Mouse (Mus musculus) ES-E14 (cell line): ENCODE measurements around the gene Fut8. TPM values are rescaled to one million over a fixed set of nuclear protein-coding genes. Genes with fewer than 3 reads are reported as not detected.

Source experiments
- DNase-seq: peaks from one replicate; pipeline ENCODE4 v3.0.0-alpha.2; 2013; ENCODE audit warnings: low read depth, low spot score
- H3K27ac ChIP-seq: 2 replicates; pipeline ENCODE4 v1.5.1; 2012; ENCODE audit warnings: low read depth, mild to moderate bottlenecking, low read length, moderate library complexity, mixed read lengths; ENCODE audit not compliant: poor library complexity, insufficient read depth, severe bottlenecking
- H3K36me3 ChIP-seq: 2 replicates; pipeline ENCODE4 v1.6.1; 2012; ENCODE audit warnings: mild to moderate bottlenecking, low read length, moderate library complexity, mixed read lengths; ENCODE audit not compliant: control insufficient read depth, poor library complexity, insufficient read depth, severe bottlenecking
- H3K4me1 ChIP-seq, 2 experiments: fragments of 150-350 bp in 1 of 2; sonication (generic) in 1 of 2; 2 replicates each; pipeline ENCODE4 v1.6.1; 2012; ENCODE audit warnings: low read length in 2 of 2, mild to moderate bottlenecking in 1 of 2, mixed read lengths in 1 of 2; ENCODE audit not compliant: control insufficient read depth in 2 of 2, insufficient read depth in 2 of 2, poor library complexity in 1 of 2
- H3K4me3 ChIP-seq, 2 experiments: fragments of 150-350 bp in 1 of 2; sonication (generic) in 1 of 2; 2 replicates each; pipeline ENCODE4 v1.5.1; 2012; ENCODE audit warnings: low read length in 2 of 2, low read depth in 1 of 2, mild to moderate bottlenecking in 1 of 2, mixed read lengths in 1 of 2; ENCODE audit not compliant: insufficient read depth in 1 of 2, poor library complexity in 1 of 2, severe bottlenecking in 1 of 2
- H3K9ac ChIP-seq: 2 replicates; pipeline ENCODE4 v1.6.1; 2012; ENCODE audit warnings: low read depth, mild to moderate bottlenecking, low read length, mixed read lengths; ENCODE audit not compliant: poor library complexity, insufficient read depth, severe bottlenecking
- H3K9me3 ChIP-seq: fragments of 150-350 bp; sonication (generic); 2 replicates; pipeline ENCODE4 v1.6.1; 2012; ENCODE audit warnings: low read depth, mild to moderate bottlenecking, low read length; ENCODE audit not compliant: control insufficient read depth, insufficient read depth
- CHD2 ChIP-seq: IDR thresholded peaks from 2 replicates; pipeline ENCODE4 v1.6.1; 2014; ENCODE audit warnings: mild to moderate bottlenecking, low read depth, low read length, inconsistent platforms
- HCFC1 ChIP-seq: IDR thresholded peaks from 2 replicates; pipeline ENCODE4 v1.6.1; 2012; ENCODE audit warnings: low read length, inconsistent platforms, borderline replicate concordance; ENCODE audit not compliant: insufficient read depth
- MAFK ChIP-seq: IDR thresholded peaks from 2 replicates; pipeline ENCODE4 v1.6.1; 2014; ENCODE audit warnings: mild to moderate bottlenecking, low read depth, low read length, inconsistent platforms; ENCODE audit not compliant: insufficient read depth
- ZC3H11A ChIP-seq: IDR thresholded peaks from 2 replicates; pipeline ENCODE4 v1.6.1; 2012; ENCODE audit warnings: low read depth, mild to moderate bottlenecking, inconsistent platforms, low read length, borderline replicate concordance
- ZNF384 ChIP-seq: IDR thresholded peaks from 2 replicates; pipeline ENCODE4 v1.6.1; 2012; ENCODE audit warnings: low read depth, low read length, inconsistent platforms
- in situ Hi-C, 2 experiments: fragments of 600-800 bp; cut with MboI; formaldehyde crosslinking; loops; one replicate each; pipeline ENCODE4 v1.15.1; 2025; ENCODE audit warnings: low sequenced_read_pairs in 2 of 2, inconsistent platforms in 1 of 2; ENCODE audit not compliant: unreplicated experiment in 2 of 2
- total RNA-seq: library from RNA; depleted of rRNA; stranded (reverse); fragments of 300-350 nt; gene quantifications from 2 replicates; pipeline ENCODE4 v1.2.3, GENCODE M21; 2012

Gene Fut8
- total RNA-seq, 1 experiment, result 26.3 TPM

GRCm38 (mm10) chr12:77507770-77508169, 269.8 kb downstream of the Fut8 start:
- Histone ChIP-seq H3K27ac (no peak overlapping the region), H3K36me3 (no peaks in the 10 kb centered on the region), H3K4me1 (no peaks in the 10 kb centered on the region), H3K4me3 (no peak overlapping the region), H3K9me3 (no peaks in the 10 kb centered on the region), H3K9ac (no peak overlapping the region)
- no peak for TF ChIP-seq HCFC1
- TF ChIP-seq ZC3H11A, result no peak
- TF ChIP-seq MAFK, result no peak
- TF ChIP-seq CHD2, result no peak
- TF ChIP-seq ZNF384, result no peak
- DNase-seq, result no peak
- in situ Hi-C loops, result no loop called here

- Histone ChIP-seq H3K27ac (no peak overlapping the region), H3K4me3 (no peak overlapping the region), H3K9me3 (no peaks in the 10 kb centered on the region), H3K9ac (no peak overlapping the region), H3K36me3 (no peaks in the 10 kb centered on the region), H3K4me1 (no peaks in the 10 kb centered on the region)
- TF ChIP-seq MAFK (no peak), ZNF384 (no peak), CHD2 (no peak), HCFC1 (no peak), ZC3H11A (no peak)
- in situ Hi-C loops, result no loop called here
- DNase-seq, result no peak
These were observed 272.8 kb downstream of the Fut8 start for GRCm38 (mm10) chr12:77510758-77511157.

- H3K9me3 ChIP-seq, result no peaks in the 10 kb centered on the region
- H3K4me1 ChIP-seq, result no peaks in the 10 kb centered on the region
- in situ Hi-C loops, result no loop called here
- TF ChIP-seq CHD2 (no peak), ZNF384 (no peak), ZC3H11A (no peak), MAFK (no peak), HCFC1 (no peak)
- no peaks in the 10 kb centered on the region for H3K36me3 ChIP-seq
- H3K4me3 ChIP-seq, result no peak overlapping the region
- no peak overlapping the region for H3K9ac ChIP-seq
- H3K27ac ChIP-seq, result no peak overlapping the region
- DNase-seq, result no peak
These were observed 273.3 kb downstream of the Fut8 start for GRCm38 (mm10) chr12:77511206-77511605.

GRCm38 (mm10) chr12:77511631-77512030, 273.7 kb downstream of the Fut8 start:
- no peak overlapping the region for H3K9ac ChIP-seq
- H3K36me3 ChIP-seq, result no peaks in the 10 kb centered on the region
- TF ChIP-seq ZC3H11A (no peak), HCFC1 (no peak), MAFK (no peak), ZNF384 (no peak), CHD2 (no peak)
- H3K9me3 ChIP-seq, result no peaks in the 10 kb centered on the region
- H3K27ac ChIP-seq, result no peak overlapping the region
- in situ Hi-C loops, result no loop called here
- no peaks in the 10 kb centered on the region for H3K4me1 ChIP-seq
- no peak for DNase-seq
- no peak overlapping the region for H3K4me3 ChIP-seq

- no peaks in the 10 kb centered on the region for H3K36me3 ChIP-seq
- no peak for TF ChIP-seq CHD2
- TF ChIP-seq HCFC1, result no peak
- H3K4me1 ChIP-seq, result no peaks in the 10 kb centered on the region
- no peak for DNase-seq
- no peaks in the 10 kb centered on the region for H3K9me3 ChIP-seq
- H3K4me3 ChIP-seq, result no peak overlapping the region
- in situ Hi-C loops, result no loop called here
- H3K27ac ChIP-seq, result no peak overlapping the region
- no peak overlapping the region for H3K9ac ChIP-seq
These were observed 278.9 kb downstream of the Fut8 start for GRCm38 (mm10) chr12:77516805-77517204.
